In the genomic region with DNA sequence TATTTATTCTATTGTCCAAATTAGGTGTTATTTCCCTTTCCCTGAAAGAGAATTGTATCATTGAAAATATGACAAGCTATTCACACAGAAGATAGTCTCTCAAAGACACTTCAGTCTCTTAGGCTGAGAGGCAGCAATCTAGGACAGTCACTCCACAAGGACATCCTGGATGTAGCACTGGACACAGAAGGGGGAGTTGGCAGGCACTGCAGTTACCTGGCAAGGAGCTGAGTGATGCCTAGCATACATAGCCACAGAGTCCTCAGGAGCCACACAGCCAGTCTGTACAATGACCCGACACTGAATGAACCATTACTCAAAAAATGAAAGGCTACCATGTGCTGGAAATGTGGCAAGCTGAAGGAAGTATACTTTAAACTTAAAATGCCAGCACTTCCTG, we compare ENCODE assay signal across 20 mouse cellular contexts.
"Had no signal": no experiment of that assay in that cellular context is flagged by ENCODE, and none has a peak within 500 bp of the region (broad histone marks: within the 10 kb centered on the region; RNA-seq: fewer than 3 reads in every experiment).

No protein-coding gene starts in this region.

- ATAC-seq: liver, postnatal 0 days; lung, postnatal 0 days; midbrain, embryonic 13.5 days; midbrain, embryonic 16.5 days had no signal

- H3K4me3 ChIP-seq: limb, embryonic 12.5 days; limb, embryonic 15.5 days; megakaryocyte, embryonic 14.5 days; midbrain, embryonic 10.5 days; midbrain, embryonic 13.5 days; myocyte; neural tube, embryonic 13.5 days had no signal

- H3K4me1 ChIP-seq: limb, embryonic 12.5 days; limb, embryonic 15.5 days; midbrain, embryonic 10.5 days; midbrain, embryonic 13.5 days; neural tube, embryonic 13.5 days had no signal

- DNase-seq: kidney, postnatal 10 days; kidney, postnatal 36 days; layer of hippocampus, postnatal 36 days; left cerebral cortex, postnatal 4 days; liver, postnatal 0 days; lung, embryonic 14.5 days; lung, postnatal 36 days; retina, postnatal 1 day; thymus, adult 18-20 months; thymus, postnatal 4 days had no signal

- H3K27ac ChIP-seq: limb, embryonic 12.5 days; limb, embryonic 15.5 days; liver, embryonic 14.5 days; midbrain, embryonic 10.5 days; midbrain, embryonic 13.5 days; neural tube, embryonic 13.5 days had no signal

- H3K27me3 ChIP-seq: limb, embryonic 12.5 days; limb, embryonic 15.5 days; megakaryocyte, embryonic 14.5 days; midbrain, embryonic 13.5 days; neural tube, embryonic 13.5 days had no signal
